Comparison of ENCODE assay signal across 9 mouse cellular contexts in genomic region chr5:96333963-96334362, GRCm38 (mm10). TPM values are rescaled to one million over a fixed set of nuclear protein-coding genes. Genes with fewer than 3 reads are reported as not detected.
DNase-seq lines count a peak whose midpoint lies in the region; ATAC-seq and TF ChIP-seq lines count a peak whose summit lies in the region.
"Had no signal": no experiment of that assay in that cellular context is flagged by ENCODE, and none has a peak within 500 bp of the region (broad histone marks: within the 10 kb centered on the region; RNA-seq: fewer than 3 reads in every experiment).

No protein-coding gene starts in this region.

- H3K9me3 ChIP-seq in hindbrain, embryonic 14.5 days (ENCODE audit: control insufficient read depth, low read length): no peaks in the 10 kb centered on the region
- H3K9me3 ChIP-seq in hindbrain, embryonic 16.5 days (ENCODE audit: control insufficient read depth, low read length): peaks cover 4% of the 10 kb centered on the region; the same call in 1 of the 2 replicates
- no peaks in the 10 kb centered on the region for H3K9me3 ChIP-seq in midbrain, postnatal 0 days (ENCODE audit: low read length)
- H3K9me3 ChIP-seq in midbrain, embryonic 10.5 days (replicated peaks): no peaks in the 10 kb centered on the region
- no peaks in the 10 kb centered on the region for H3K9me3 ChIP-seq in stomach, postnatal 0 days (ENCODE audit: control insufficient read depth, low read length)

- no peaks in the 10 kb centered on the region for H3K27me3 ChIP-seq in hindbrain, embryonic 14.5 days (ENCODE audit: control insufficient read depth, insufficient read depth, low read length)
- H3K27me3 ChIP-seq in hindbrain, embryonic 16.5 days (replicated peaks; ENCODE audit: control insufficient read depth, insufficient read depth, low read length): no peaks in the 10 kb centered on the region
- H3K27me3 ChIP-seq in midbrain, postnatal 0 days (ENCODE audit: insufficient read depth, low read length): no peaks in the 10 kb centered on the region
- H3K27me3 ChIP-seq in midbrain, embryonic 10.5 days (ENCODE audit: low read depth, poor library complexity, severe bottlenecking): no peaks in the 10 kb centered on the region
- no peaks in the 10 kb centered on the region for H3K27me3 ChIP-seq in stomach, postnatal 0 days (ENCODE audit: control insufficient read depth, insufficient read depth, low read length)

- TF ChIP-seq CTCF in midbrain, postnatal 0 days (IDR thresholded peaks at IDR 0.05): peak; percentile 80
- peak; percentile 79 for TF ChIP-seq CTCF in stomach, postnatal 0 days (IDR thresholded peaks at IDR 0.05; ENCODE audit: low read depth)

- whole genome bisulfite sequencing in hindbrain, embryonic 14.5 days: 67% methylated on average over 3 of the region's 3 CpGs
- WGBS in hindbrain, embryonic 16.5 days: 73% methylated on average over 3 of the region's 3 CpGs
- 71% methylated on average over 3 of the region's 3 CpGs for WGBS in midbrain, postnatal 0 days
- 72% methylated on average over 3 of the region's 3 CpGs for WGBS in midbrain, embryonic 10.5 days
- WGBS in stomach, postnatal 0 days: 58% methylated on average over 3 of the region's 3 CpGs

- peak; percentile 68 for DNase-seq in hindbrain, embryonic 14.5 days (ENCODE audit: low spot score)
- DNase-seq in midbrain, postnatal 0 days (ENCODE audit: low spot score): peak; percentile 43
- DNase-seq in midbrain, embryonic 10.5 days (ENCODE audit: low spot score): no peak
- peak; percentile 32 for DNase-seq in embryo, embryonic 9.5 days (ENCODE audit: extremely low spot score)
- DNase-seq in stomach, postnatal 0 days (ENCODE audit: low spot score): no peak
- no peak for DNase-seq in cerebellum, adult 11 months
- no peak for DNase-seq in left cerebral cortex, adult 8-10 months (ENCODE audit: low spot score in 2 of 2)

- no peak overlapping the region for H3K27ac ChIP-seq in hindbrain, embryonic 14.5 days
- H3K27ac ChIP-seq in hindbrain, embryonic 16.5 days (ENCODE audit: low read depth, low read length): no peak overlapping the region
- no peak overlapping the region for H3K27ac ChIP-seq in midbrain, postnatal 0 days (ENCODE audit: low read depth, low read length)
- no peak overlapping the region for H3K27ac ChIP-seq in midbrain, embryonic 10.5 days (replicated peaks)
- H3K27ac ChIP-seq in stomach, postnatal 0 days (replicated peaks): no peak overlapping the region

- no peaks in the 10 kb centered on the region for H3K36me3 ChIP-seq in hindbrain, embryonic 14.5 days (replicated peaks; ENCODE audit: control insufficient read depth, insufficient read depth)
- H3K36me3 ChIP-seq in hindbrain, embryonic 16.5 days (ENCODE audit: control insufficient read depth, insufficient read depth, low read length): no peaks in the 10 kb centered on the region
- no peaks in the 10 kb centered on the region for H3K36me3 ChIP-seq in midbrain, postnatal 0 days (ENCODE audit: insufficient read depth, low read length)
- no peaks in the 10 kb centered on the region for H3K36me3 ChIP-seq in midbrain, embryonic 10.5 days
- H3K36me3 ChIP-seq in stomach, postnatal 0 days (ENCODE audit: control insufficient read depth, insufficient read depth, low read length): no peaks in the 10 kb centered on the region

- H3K9ac ChIP-seq in hindbrain, embryonic 14.5 days: no peak overlapping the region
- H3K9ac ChIP-seq in hindbrain, embryonic 16.5 days (ENCODE audit: low read depth, low read length): no peak overlapping the region
- no peak overlapping the region for H3K9ac ChIP-seq in midbrain, postnatal 0 days (replicated peaks; ENCODE audit: low read length, poor library complexity, severe bottlenecking)
- no peak overlapping the region for H3K9ac ChIP-seq in stomach, postnatal 0 days (ENCODE audit: low read length)

- no peak for ATAC-seq in hindbrain, embryonic 14.5 days (ENCODE audit: low FRiP score)
- ATAC-seq in hindbrain, embryonic 16.5 days: no peak
- no peak for ATAC-seq in midbrain, postnatal 0 days (ENCODE audit: low FRiP score)
- no peak for ATAC-seq in stomach, postnatal 0 days (ENCODE audit: low FRiP score, low TSS enrichment)

- no peak for TF ChIP-seq EP300 in stomach, postnatal 0 days (optimal IDR thresholded peaks at IDR 0.05)

- H3K4me1 ChIP-seq in hindbrain, embryonic 14.5 days (replicated peaks; ENCODE audit: control insufficient read depth, insufficient read depth, low read length): no peaks in the 10 kb centered on the region
- H3K4me1 ChIP-seq in hindbrain, embryonic 16.5 days (ENCODE audit: control insufficient read depth, insufficient read depth, low read depth, low read length): no peaks in the 10 kb centered on the region
- no peaks in the 10 kb centered on the region for H3K4me1 ChIP-seq in midbrain, postnatal 0 days (ENCODE audit: insufficient read depth, low read length)
- H3K4me1 ChIP-seq in midbrain, embryonic 10.5 days: no peaks in the 10 kb centered on the region
- no peaks in the 10 kb centered on the region for H3K4me1 ChIP-seq in stomach, postnatal 0 days (replicated peaks; ENCODE audit: control insufficient read depth, insufficient read depth)

- no peak overlapping the region for H3K4me3 ChIP-seq in hindbrain, embryonic 14.5 days (replicated peaks; ENCODE audit: low read length)
- H3K4me3 ChIP-seq in hindbrain, embryonic 16.5 days (ENCODE audit: low read length): no peak overlapping the region
- no peak overlapping the region for H3K4me3 ChIP-seq in midbrain, postnatal 0 days (ENCODE audit: low read depth, low read length)
- no peak overlapping the region for H3K4me3 ChIP-seq in midbrain, embryonic 10.5 days
- H3K4me3 ChIP-seq in stomach, postnatal 0 days (ENCODE audit: low read depth, low read length): no peak overlapping the region

- no peak overlapping the region for H3K4me2 ChIP-seq in hindbrain, embryonic 14.5 days (replicated peaks)
- no peak overlapping the region for H3K4me2 ChIP-seq in hindbrain, embryonic 16.5 days (ENCODE audit: low read length)
- H3K4me2 ChIP-seq in midbrain, postnatal 0 days (ENCODE audit: low read depth, low read length, poor library complexity, severe bottlenecking): no peak overlapping the region
- no peak overlapping the region for H3K4me2 ChIP-seq in stomach, postnatal 0 days (replicated peaks; ENCODE audit: low read depth)

RNA-seq across cellular contexts. Expression of gene Fras1, which starts 39.8 kb away (rescaled TPM):
- 7.0 and 9.8 TPM in 2 replicates for polyA plus RNA-seq in hindbrain, embryonic 14.5 days (2014; fragmentation: Nextera tagmentation; extraction: Ambion mirVana)
- polyA plus RNA-seq in hindbrain, embryonic 16.5 days (2015; fragmentation: Nextera tagmentation; extraction: Ambion mirVana): 5.1 and 6.4 TPM in 2 replicates
- total RNA-seq in midbrain, postnatal 0 days (2014; rRNA removed): 7.3 and 9.1 TPM in 2 replicates
- polyA plus RNA-seq in midbrain, postnatal 0 days (2015; fragmentation: Nextera tagmentation; extraction: Ambion mirVana): 2.3 TPM in 2 replicates
- 5.9 and 6.0 TPM in 2 replicates for polyA plus RNA-seq in midbrain, embryonic 10.5 days (2016; fragmentation: Nextera tagmentation; extraction: Ambion mirVana)
- 3.4 and 3.6 TPM in 2 replicates for polyA plus RNA-seq in stomach, postnatal 0 days (2015; fragmentation: Nextera tagmentation; extraction: Ambion mirVana)
- 10 to 100 TPM; 19.8 to 24.6 (median 23.4) TPM for total RNA-seq in left cerebral cortex, adult 8-10 months (2022)
- total RNA-seq: neutrophil, adult 5-6 weeks had no signal

Comparison
In these comparisons a context has a peak if more than half of its experiments do, and no peak if none do; other contexts are left out.
1. DNase-seq: peak in hindbrain, embryonic 14.5 days (single experiment), midbrain, postnatal 0 days (single experiment) and embryo, embryonic 9.5 days (single experiment); none in midbrain, embryonic 10.5 days (single experiment), stomach, postnatal 0 days (single experiment), cerebellum, adult 11 months (single experiment) and left cerebral cortex, adult 8-10 months (0 of 2).